Mouse (Mus musculus) right cerebral cortex, postnatal 14 days (tissue): ENCODE measurements around the gene Gm10720.
"Not testable (repeated sequence)": the region's sequence is repeated elsewhere in the genome, so short reads cannot be mapped to it uniquely, and the experiment has no call there.

ENCODE experiments used
- DNase-seq: peaks from one replicate; pipeline ENCODE4 v3.0.0; 2022

The Gm10720 gene

DNA sequence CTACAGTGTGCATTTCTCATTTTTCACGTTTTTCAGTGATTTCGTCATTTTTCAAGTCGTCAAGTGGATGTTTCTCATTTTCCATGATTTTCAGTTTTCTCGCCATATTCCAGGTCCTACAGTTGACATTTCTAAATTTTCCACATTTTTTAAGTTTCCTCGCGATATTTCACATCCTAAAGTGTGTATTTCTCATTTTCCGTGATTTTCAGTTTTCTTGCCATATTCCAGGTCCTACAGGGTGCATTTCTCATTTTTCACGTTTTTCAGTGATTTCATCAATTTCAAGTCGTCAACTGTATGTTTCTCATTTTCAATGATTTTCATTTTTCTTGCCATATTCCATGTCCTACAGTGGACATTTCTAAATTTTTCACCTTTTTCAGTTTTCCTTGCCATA is at the start of gene Gm10720:
TSS of gene Gm10720 (plus strand) at position 301 of the 400 bp plus-strand sequence.
- DNase-seq, result not testable (repeated sequence)

DNA sequence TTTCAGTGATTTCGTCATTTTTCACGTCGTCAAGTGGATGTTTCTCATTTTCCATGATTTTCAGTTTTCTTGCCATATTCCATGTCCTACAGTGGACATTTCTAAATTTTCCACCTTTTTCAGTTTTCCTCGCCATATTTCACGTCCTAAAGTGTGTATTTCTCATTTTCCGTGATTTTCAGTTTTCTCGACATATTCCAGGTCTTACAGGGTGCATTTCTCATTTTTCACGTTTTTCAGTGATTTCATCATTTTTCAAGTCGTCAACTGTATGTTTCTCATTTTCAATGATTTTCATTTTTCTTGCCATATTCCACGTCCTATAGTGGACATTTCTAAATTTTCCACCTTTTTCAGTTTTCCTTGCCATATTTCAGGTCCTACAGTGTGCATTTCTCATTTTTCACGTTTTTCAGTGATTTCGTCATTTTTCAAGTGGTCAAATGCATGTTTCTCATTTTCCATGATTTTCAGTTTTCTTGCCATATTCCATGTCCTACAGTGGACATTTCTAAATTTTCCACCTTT is 14.9 kb upstream of the Gm10720 start, which contains the start of gene Gm10722:
TSS of gene Gm10722 (plus strand) at position 478 of the 528 bp plus-strand sequence.
- DNase-seq, result not testable (repeated sequence)

DNA sequence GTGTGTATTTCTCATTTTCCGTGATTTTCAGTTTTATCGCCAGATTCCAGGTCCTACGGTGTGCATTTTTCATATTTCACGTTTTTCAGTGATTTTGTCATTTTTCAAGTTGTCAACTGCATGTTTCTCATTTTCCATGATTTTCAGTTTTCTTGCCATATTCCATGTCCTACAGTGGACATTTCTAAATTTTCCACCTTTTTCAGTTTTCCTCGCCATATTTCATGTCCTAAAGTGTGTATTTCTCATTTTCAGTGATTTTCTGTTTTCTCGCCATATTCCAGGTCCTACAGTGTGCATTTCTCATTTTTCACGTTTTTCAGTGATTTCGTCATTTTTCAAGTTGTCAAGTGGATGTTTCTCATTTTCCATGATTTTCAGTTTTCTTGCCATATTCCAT is 14.4 kb upstream of the Gm10720 start:
- DNase-seq, result not testable (repeated sequence)

DNA sequence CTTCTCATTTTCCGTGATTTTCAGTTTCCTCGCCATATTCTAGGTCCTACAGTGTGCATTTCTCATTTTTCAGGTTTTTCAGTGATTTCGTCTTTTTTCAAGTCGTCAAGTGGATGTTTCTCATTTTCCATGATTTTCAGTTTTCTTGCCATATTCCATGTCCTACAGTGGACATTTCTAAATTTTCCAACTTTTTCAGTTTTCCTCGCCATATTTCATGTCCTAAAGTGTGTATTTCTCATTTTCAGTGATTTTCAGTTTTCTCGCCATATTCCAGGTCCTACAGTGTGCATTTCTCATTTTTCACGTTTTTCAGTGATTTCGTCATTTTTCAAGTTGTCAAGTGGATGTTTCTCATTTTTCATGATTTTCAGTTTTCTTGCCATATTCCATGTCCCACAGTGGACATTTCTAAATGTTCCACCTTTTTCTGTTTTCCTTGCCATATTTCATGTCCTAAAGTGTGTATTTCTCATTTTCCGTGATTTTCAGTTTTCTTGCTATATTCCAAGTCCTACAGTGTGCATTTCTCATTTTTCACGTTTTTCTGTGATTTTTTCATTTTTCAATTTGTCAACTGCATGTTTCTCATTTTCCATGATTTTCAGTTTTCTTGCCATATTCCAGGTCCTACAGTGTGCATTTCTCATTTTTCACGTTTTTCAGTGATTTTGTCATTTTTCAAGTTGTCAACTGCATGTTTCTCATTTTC is 13.3 kb upstream of the Gm10720 start:
- DNase-seq, result peak; percentile 24

DNA sequence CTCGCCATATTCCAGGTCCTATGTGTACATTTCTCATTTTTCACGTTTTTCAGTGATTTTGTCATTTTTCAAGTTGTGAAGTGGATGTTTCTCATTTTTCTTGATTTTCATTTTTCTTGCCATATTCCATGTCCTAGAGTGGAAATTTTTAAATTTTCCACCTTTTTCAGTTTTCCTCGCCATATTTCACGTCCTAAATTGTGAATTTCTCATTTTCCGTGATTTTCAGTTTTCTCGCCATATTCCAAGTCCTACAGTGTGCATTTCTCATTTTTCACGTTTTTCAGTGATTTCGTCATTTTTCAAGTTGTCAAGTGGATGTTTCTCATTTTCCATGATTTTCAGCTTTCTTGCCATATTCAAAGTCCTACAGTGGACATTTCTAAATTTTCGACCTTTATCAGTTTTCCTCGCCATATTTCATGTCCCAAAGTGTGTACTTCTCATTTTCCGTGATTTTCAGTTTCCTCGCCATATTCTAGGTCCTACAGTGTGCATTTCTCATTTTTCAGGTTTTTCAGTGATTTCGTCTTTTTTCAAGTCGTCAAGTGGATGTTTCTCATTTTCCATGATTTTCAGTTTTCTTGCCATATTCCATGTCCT is 12.6 kb upstream of the Gm10720 start, which contains the start of gene Gm11168:
TSS of gene Gm11168 (plus strand) at position 553 of the 603 bp plus-strand sequence.
- not testable (repeated sequence) for DNase-seq

DNA sequence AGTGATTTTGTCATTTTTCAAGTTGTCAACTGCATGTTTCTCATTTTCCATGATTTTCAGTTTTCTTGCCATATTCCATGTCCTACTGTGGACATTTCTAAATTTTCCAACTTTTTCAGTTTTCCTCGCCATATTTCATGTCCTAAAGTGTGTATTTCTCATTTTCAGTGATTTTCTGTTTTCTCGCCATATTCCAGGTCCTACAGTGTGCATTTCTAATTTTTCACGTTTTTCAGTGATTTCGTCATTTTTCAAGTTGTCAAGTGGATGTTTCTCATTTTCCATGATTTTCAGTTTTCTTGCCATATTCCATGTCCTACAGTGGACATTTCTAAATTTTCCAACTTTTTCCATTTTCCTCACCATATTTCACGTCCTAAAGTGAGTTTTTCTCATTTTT is 9.3 kb upstream of the Gm10720 start:
- not testable (repeated sequence) for DNase-seq

DNA sequence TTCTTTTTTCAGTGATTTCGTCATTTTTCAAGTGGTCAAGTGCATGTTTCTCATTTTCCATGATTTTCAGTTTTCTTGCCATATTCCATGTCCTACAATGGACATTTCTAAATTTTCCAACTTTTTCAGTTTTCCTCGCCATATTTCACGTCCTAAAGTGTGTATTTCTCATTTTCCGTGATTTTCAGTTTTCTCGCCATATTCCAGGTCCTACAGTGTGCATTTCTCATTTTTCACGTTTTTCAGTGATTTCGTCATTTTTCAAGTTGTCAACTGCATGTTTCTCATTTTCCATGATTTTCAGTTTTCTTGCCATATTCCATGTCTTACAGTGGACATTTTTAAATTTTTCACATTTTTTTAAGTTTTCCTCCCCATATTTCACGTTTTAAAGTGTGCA is 8.8 kb upstream of the Gm10720 start:
- DNase-seq, result not testable (repeated sequence)

DNA sequence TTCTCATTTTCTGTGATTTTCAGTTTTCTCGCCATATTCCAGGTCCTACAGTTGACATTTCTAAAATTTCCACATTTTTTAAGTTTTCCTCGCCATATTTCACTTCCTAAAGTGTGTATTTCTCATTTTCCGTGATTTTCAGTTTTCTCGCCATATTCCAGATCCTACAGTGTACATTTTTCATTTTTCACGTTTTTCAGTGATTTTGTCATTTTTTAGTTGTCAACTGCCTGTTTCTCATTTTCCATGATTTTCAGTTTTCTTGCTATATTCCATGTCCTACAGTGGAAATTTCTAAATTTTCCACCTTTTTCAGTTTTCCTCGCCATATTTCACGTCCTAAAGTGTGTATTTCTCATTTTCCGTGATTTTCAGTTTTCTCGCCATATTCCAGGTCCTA is 8.2 kb upstream of the Gm10720 start:
- not testable (repeated sequence) for DNase-seq

DNA sequence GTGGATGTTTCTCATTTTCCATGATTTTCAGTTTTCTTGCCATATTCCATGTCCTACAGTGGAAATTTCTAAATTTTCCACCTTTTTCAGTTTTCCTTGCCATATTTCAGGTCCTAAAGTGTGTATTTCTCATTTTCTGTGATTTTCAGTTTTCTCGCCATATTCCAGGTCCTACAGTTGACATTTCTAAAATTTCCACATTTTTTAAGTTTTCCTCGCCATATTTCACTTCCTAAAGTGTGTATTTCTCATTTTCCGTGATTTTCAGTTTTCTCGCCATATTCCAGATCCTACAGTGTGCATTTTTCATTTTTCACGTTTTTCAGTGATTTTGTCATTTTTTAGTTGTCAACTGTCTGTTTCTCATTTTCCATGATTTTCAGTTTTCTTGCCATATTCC is 6.1 kb upstream of the Gm10720 start:
- not testable (repeated sequence) for DNase-seq

DNA sequence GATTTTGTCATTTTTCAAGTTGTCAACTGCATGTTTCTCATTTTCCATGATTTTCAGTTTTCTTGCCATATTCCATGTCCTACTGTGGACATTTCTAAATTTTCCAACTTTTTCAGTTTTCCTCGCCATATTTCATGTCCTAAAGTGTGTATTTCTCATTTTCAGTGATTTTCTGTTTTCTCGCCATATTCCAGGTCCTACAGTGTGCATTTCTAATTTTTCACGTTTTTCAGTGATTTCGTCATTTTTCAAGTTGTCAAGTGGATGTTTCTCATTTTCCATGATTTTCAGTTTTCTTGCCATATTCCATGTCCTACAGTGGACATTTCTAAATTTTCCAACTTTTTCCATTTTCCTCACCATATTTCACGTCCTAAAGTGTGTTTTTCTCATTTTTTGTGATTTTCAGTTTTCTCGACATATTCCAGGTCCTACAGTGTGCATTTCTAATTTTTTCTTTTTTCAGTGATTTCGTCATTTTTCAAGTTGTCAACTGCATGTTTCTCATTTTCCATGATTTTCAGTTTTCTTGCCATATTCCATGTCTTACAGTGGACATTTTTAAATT is 3.3 kb upstream of the Gm10720 start:
- not testable (repeated sequence) for DNase-seq

DNA sequence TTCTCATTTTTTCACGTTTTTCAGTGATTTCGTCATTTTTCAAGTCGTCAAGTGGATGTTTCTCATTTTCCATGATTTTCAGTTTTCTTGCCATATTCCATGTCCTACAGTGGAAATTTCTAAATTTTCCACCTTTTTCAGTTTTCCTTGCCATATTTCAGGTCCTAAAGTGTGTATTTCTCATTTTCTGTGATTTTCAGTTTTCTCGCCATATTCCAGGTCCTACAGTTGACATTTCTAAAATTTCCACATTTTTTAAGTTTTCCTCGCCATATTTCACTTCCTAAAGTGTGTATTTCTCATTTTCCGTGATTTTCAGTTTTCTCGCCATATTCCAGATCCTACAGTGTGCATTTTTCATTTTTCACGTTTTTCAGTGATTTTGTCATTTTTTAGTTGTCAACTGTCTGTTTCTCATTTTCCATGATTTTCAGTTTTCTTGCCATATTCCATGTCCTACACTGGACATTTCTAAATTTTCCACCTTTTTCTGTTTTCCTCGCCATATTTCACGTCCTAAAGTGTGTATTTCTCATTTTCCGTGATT is 2.6 kb upstream of the Gm10720 start, which contains the start of gene Gm10721:
TSS of gene Gm10721 (plus strand) at position 408 of the 547 bp plus-strand sequence.
- not testable (repeated sequence) for DNase-seq

DNA sequence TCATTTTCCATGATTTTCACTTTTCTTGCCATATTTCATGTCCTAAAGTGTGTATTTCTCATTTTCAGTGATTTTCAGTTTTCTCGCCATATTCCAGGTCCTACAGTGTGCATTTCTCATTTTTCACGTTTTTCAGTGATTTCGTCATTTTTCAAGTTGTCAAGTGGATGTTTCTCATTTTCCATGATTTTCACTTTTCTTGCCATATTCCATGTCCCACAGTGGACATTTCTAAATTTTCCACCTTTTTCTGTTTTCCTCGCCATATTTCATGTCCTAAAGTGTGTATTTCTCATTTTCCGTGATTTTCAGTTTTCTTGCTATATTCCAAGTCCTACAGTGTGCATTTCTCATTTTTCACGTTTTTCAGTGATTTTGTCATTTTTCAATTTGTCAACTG is 442 bp downstream of the Gm10720 start:
- not testable (repeated sequence) for DNase-seq

DNA sequence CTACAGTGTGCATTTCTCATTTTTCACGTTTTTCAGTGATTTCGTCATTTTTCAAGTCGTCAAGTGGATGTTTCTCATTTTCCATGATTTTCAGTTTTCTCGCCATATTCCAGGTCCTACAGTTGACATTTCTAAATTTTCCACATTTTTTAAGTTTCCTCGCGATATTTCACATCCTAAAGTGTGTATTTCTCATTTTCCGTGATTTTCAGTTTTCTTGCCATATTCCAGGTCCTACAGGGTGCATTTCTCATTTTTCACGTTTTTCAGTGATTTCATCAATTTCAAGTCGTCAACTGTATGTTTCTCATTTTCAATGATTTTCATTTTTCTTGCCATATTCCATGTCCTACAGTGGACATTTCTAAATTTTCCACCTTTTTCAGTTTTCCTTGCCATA is 1.7 kb downstream of the Gm10720 start, which contains the start of gene Gm10719:
TSS of gene Gm10719 (plus strand) at position 301 of the 400 bp plus-strand sequence.
- not testable (repeated sequence) for DNase-seq

DNA sequence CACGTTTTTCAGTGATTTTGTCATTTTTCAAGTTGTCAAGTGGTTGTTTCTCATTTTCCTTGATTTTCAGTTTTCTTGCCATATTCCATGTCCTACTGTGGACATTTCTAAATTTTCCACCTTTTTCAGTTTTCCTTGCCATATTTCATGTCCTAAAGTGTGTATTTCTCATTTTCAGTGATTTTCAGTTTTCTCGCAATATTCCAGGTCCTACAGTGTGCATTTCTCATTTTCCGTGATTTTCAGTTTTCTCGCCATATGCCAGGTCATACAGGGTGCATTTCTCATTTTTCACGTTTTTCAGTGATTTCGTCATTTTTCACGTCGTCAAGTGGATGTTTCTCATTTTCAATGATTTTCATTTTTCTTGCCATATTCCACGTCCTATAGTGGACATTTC is 3.5 kb downstream of the Gm10720 start:
- DNase-seq, result peak; percentile 23

DNA sequence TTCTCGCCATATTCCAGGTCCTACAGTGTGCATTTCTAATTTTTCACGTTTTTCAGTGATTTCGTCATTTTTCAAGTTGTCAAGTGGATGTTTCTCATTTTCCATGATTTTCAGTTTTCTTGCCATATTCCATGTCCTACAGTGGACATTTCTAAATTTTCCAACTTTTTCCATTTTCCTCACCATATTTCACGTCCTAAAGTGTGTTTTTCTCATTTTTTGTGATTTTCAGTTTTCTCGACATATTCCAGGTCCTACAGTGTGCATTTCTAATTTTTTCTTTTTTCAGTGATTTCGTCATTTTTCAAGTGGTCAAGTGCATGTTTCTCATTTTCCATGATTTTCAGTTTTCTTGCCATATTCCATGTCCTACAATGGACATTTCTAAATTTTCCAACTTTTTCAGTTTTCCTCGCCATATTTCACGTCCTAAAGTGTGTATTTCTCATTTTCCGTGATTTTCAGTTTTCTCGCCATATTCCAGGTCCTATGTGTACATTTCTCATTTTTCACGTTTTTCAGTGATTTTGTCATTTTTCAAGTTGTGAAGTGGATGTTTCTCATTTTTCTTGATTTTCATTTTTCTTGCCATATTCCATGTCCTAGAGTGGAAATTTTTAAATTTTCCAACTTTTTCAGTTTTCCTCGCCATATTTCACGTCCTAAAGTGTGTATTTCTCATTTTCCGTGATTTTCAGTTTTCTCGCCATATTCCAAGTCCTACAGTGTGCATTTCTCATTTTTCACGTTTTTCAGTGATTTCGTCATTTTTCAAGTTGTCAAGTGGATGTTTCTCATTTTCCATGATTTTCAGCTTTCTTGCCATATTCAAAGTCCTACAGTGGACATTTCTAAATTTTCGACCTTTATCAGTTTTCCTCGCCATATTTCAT is 4.6 kb downstream of the Gm10720 start:
- DNase-seq, result not testable (repeated sequence)

DNA sequence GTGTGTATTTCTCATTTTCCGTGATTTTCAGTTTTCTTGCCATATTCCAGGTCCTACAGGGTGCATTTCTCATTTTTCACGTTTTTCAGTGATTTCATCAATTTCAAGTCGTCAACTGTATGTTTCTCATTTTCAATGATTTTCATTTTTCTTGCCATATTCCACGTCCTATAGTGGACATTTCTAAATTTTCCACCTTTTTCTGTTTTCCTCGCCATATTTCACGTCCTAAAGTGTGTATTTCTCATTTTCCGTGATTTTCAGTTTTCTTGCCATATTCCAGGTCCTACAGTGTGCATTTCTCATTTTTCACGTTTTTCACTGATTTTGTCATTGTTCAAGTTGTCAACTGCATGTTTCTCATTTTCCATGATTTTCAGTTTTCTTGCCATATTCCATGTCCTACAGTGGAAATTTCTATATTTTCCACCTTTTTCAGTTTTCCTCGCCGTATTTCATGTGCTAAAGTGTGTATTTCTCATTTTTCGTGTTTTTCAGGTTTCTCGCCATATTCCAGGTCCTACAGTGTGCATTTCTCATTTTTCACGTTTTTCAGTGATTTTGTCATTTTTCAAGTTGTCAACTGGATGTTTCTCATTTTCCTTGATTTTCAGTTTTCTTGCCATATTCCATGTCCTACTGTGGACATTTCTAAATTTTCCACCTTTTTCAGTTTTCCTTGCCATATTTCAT is 7.0 kb downstream of the Gm10720 start:
- peak; percentile 1 for DNase-seq

DNA sequence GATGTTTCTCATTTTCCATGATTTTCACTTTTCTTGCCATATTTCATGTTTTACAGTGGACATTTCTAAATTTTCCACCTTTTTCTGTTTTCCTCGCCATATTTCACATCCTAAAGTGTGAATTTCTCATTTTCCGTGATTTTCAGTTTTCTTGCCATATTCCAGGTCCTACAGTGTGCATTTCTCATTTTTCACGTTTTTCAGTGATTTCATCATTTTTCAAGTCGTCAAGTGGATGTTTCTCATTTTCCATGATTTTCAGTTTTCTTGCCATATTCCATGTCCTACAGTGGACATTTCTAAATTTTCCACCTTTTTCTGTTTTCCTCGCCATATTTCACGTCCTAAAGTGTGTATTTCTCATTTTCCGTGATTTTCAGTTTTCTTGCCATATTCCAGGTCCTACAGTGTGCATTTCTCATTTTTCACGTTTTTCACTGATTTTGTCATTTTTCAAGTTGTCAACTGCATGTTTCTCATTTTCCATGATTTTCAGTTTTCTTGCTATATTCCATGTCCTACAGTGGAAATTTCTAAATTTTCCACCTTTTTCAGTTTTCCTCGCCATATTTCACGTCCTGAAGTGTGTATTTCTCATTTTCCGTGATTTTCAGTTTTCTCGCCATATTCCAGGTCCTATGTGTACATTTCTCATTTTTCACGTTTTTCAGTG is 8.0 kb downstream of the Gm10720 start, which contains the start of gene Gm10718:
TSS of gene Gm10718 (plus strand) at position 236 of the 673 bp plus-strand sequence.
- not testable (repeated sequence) for DNase-seq

DNA sequence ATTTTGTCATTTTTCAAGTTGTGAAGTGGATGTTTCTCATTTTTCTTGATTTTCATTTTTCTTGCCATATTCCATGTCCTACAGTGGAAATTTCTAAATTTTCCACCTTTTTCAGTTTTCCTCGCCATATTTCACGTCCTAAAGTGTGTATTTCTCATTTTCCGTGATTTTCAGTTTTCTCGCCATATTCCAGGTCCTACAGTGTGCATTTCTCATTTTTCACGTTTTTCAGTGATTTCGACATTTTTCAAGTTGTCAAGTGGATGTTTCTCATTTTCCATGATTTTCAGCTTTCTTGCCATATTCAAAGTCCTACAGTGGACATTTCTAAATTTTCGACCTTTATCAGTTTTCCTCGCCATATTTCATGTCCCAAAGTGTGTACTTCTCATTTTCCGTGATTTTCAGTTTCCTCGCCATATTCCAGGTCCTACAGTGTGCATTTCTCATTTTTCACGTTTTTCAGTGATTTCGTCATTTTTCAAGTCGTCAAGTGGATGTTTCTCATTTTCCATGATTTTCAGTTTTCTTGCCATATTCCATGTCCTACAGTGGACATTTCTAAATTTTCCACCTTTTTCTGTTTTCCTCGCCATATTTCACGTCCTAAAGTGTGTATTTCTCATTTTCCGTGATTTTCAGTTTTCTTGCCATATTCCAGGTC is 8.7 kb downstream of the Gm10720 start:
- DNase-seq, result peak; percentile 1

DNA sequence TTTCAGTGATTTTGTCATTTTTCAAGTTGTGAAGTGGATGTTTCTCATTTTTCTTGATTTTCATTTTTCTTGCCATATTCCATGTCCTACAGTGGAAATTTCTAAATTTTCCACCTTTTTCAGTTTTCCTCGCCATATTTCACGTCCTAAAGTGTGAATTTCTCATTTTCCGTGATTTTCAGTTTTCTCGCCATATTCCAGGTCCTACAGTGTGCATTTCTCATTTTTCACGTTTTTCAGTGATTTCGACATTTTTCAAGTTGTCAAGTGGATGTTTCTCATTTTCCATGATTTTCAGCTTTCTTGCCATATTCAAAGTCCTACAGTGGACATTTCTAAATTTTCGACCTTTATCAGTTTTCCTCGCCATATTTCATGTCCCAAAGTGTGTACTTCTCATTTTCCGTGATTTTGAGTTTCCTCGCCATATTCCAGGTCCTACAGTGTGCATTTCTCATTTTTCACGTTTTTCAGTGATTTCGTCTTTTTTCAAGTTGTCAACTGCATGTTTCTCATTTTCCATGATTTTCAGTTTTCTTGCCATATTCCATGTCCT is 9.5 kb downstream of the Gm10720 start, which contains the start of gene Gm10717:
TSS of gene Gm10717 (plus strand) at position 506 of the 556 bp plus-strand sequence.
- peak; percentile 2 for DNase-seq

DNA sequence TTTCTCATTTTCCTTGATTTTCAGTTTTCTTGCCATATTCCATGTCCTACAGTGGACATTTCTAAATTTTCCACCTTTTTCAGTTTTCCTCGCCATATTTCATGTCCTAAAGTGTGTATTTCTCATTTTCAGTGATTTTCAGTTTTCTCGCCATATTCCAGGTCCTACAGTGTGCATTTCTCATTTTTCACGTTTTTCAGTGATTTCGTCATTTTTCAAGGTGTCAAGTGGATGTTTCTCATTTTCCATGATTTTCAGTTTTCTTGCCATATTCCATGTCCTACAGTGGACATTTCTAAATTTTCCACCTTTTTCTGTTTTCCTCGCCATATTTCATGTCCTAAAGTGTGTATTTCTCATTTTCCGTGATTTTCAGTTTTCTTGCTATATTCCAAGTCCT is 10.2 kb downstream of the Gm10720 start:
- DNase-seq, result peak; percentile 2
